Mouse (Mus musculus) large intestine, adult 2 months (tissue): Measurements from ENCODE around the gene Ap1g2. TPM values are rescaled to one million over a fixed set of nuclear protein-coding genes. Genes with fewer than 3 reads are reported as not detected.

Source experiments
- DNase-seq: peaks from one replicate; pipeline ENCODE4 v3.0.0-alpha.2; 2012; ENCODE audit warnings: low read depth, low spot score
- WGBS: fragments of 180-500 bp; shearing (Covaris S2); methylation state at CpG from one replicate; pipeline ENCODE4 v1.1.7; 2018; 5-methylcytosine and 5-hydroxymethylcytosine counted together
- polyA plus RNA-seq: library from polyadenylated mRNA; depleted of rRNA; stranded (reverse); fragments of >200 nt; gene quantifications from 2 replicates; pipeline ENCODE4 v1.2.3, GENCODE M21; 2012

Gene Ap1g2
- polyA plus RNA-seq, 1 experiment, result 64.5 TPM

- peak; percentile 24 for DNase-seq
- WGBS, result 48% methylated on average over 6 of the region's 6 CpGs
Observed at GRCm38 (mm10) chr14:55093927-55094326, 12.5 kb downstream of the Ap1g2 start.

- WGBS, result under 1% methylated on average over 34 of the region's 34 CpGs
Observed at GRCm38 (mm10) chr14:55092011-55092577, 14.3 kb downstream of the Ap1g2 start, which contains the start of gene Zfhx2. Zfhx2 (minus strand) TSS chr14:55092324.

GRCm38 (mm10) chr14:55091209-55091865, 15.1 kb downstream of the Ap1g2 start:
- 11% methylated on average over 34 of the region's 34 CpGs for WGBS
- DNase-seq, result no peak

More at GRCm38 (mm10) chr14:55092011-55092577, 14.3 kb downstream of the Ap1g2 start, which contains the start of gene Zfhx2:
- DNase-seq, result peak; percentile 96

GRCm38 (mm10) chr14:55089199-55089947, 17.0 kb downstream of the Ap1g2 start:
- WGBS, result 75% methylated on average over 13 of the region's 13 CpGs

GRCm38 (mm10) chr14:55086009-55086514, 20.3 kb downstream of the Ap1g2 start:
- no peak for DNase-seq
- WGBS, result 83% methylated on average over 6 of the region's 6 CpGs

More at GRCm38 (mm10) chr14:55089199-55089947, 17.0 kb downstream of the Ap1g2 start:
- no peak for DNase-seq

- WGBS, result 82% methylated on average over 9 of the region's 9 CpGs
Observed at GRCm38 (mm10) chr14:55085324-55086008, 20.9 kb downstream of the Ap1g2 start.

GRCm38 (mm10) chr14:55083481-55083880, 22.9 kb downstream of the Ap1g2 start:
- no peak for DNase-seq
- WGBS, result 58% methylated on average over 6 of the region's 6 CpGs

More at GRCm38 (mm10) chr14:55085324-55086008, 20.9 kb downstream of the Ap1g2 start:
- DNase-seq, result no peak

GRCm38 (mm10) chr14:55081105-55081504, 25.3 kb downstream of the Ap1g2 start:
- no peak for DNase-seq
- 47% methylated on average over 5 of the region's 5 CpGs for WGBS

- peak; percentile 19 for DNase-seq
- WGBS, result 20% methylated on average over 8 of the region's 8 CpGs
Observed at GRCm38 (mm10) chr14:55079214-55079970, 27.0 kb downstream of the Ap1g2 start.

- 49% methylated on average over 23 of the region's 23 CpGs for WGBS
- DNase-seq, result no peak
Observed at GRCm38 (mm10) chr14:55078366-55078989, 27.9 kb downstream of the Ap1g2 start.

- WGBS, result 70% methylated on average over 15 of the region's 15 CpGs
- no peak for DNase-seq
Observed at GRCm38 (mm10) chr14:55077481-55078365, 28.7 kb downstream of the Ap1g2 start.

- whole genome bisulfite sequencing, result 82% methylated on average over 3 of the region's 3 CpGs
- DNase-seq, result no peak
Observed at GRCm38 (mm10) chr14:55076956-55077355, 29.4 kb downstream of the Ap1g2 start.

- no peak for DNase-seq
- whole genome bisulfite sequencing, result 33% methylated on average over 6 of the region's 6 CpGs
Observed at GRCm38 (mm10) chr14:55076224-55076623, 30.2 kb downstream of the Ap1g2 start.

- WGBS, result 95% methylated on average over 12 of the region's 12 CpGs
- DNase-seq, result no peak
Observed at GRCm38 (mm10) chr14:55074416-55074815, 32.0 kb downstream of the Ap1g2 start.

- no peak for DNase-seq
- WGBS, result 21% methylated on average over 19 of the region's 19 CpGs
Observed at GRCm38 (mm10) chr14:55071756-55072155, 34.6 kb downstream of the Ap1g2 start.

GRCm38 (mm10) chr14:55066042-55066441, 40.4 kb downstream of the Ap1g2 start:
- DNase-seq, result no peak
- WGBS, result 86% methylated on average over 8 of the region's 8 CpGs

- WGBS, result 79% methylated on average over 13 of the region's 13 CpGs
- DNase-seq, result no peak
Observed at GRCm38 (mm10) chr14:55065391-55065790, 41.0 kb downstream of the Ap1g2 start.
